Mouse (Mus musculus): ENCODE measurements around the gene Gm20388. TPM values are rescaled to one million over a fixed set of nuclear protein-coding genes. Genes with fewer than 3 reads are reported as not detected.
A peak's percentile ranks its signal among the peaks of the same experiment; 100 is the strongest.

Gene Gm20388
- polyA plus RNA-seq, 1 experiment from 2014 or later: not detected

DNA sequence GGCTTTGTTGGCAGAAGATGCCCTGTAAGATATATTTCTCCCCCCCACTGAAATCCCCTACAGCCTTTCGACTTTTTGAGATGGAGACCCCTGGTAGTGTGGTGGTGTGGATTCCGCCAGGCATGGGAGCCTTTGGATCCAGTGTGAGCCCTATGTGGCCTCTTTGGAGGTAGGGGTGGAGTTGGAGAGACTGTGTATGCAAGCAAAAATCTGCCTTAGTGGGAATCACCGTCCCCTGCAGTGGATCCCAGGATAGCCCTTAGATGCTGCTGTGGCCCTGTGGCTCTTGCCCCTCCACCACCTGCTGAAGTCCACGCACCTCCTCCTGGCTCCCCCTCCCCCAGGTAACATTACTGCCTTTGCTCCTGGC lies 514.2 kb downstream of the Gm20388 start:
- Histone ChIP-seq H3K27ac (peak overlapping the region; percentile 71), H3K9ac (no peak overlapping the region), H3K4me2 (no peak overlapping the region; the same call in 1 of the 2 replicates), H3K4me3 (no peak overlapping the region), H3K27me3 (no peaks in the 10 kb centered on the region), H3K36me3 (no peaks in the 10 kb centered on the region), H3K9me3 (replicated peaks) (no peaks in the 10 kb centered on the region), H3K4me1 (replicated peaks) (peaks cover 73% of the 10 kb centered on the region)
- ATAC-seq (replicated peaks; ENCODE audit: insufficient number of reproducible peaks, insufficient read depth, low FRiP score, low read depth): 0 out of 2 replicates have a peak, but pooled peaks have one; percentile 2
- 29% methylated on average over 4 of the region's 4 CpGs for WGBS

DNA sequence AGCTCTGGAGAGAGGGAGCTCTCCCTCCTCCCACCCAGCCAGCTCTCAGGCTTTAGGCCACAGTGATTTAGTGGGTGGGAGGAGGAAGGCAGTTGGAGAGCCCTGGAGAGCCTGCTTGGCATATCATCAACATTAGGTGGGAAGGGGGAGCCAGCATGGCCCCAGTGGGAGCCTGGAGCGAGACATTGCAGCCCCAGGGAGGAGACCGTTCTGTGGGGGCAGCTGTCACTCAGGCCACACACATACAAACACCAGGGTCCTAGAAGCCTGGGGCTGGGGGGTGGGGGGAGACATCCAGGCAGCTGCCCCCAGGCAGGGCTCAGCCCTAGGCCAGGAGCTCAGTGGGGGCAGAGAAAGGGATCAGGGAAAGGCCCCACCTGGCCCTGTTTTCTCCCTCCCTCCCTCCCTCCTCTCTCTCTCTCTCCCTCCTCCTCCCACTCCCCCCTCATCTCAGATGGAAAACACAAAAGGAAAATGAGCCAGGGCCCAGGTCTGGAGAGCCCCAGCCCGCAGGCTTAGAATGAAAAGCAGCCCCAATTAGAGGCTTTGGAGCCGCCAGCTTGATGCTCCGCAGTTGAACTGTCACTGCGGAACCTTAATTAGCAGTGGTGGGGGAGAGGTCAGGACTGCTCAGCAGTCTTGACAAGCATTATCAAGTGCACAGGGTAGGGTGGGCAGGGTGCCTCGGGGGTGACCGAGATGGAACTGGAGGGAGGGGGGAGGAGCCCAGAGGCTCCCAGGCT lies 514.7 kb downstream of the Gm20388 start:
- H3K4me2 ChIP-seq: peak overlapping the region; percentile 24
- peaks cover 67% of the 10 kb centered on the region for H3K4me1 ChIP-seq (replicated peaks)
- no peaks in the 10 kb centered on the region for H3K36me3 ChIP-seq
- no peaks in the 10 kb centered on the region for H3K27me3 ChIP-seq
- ATAC-seq (replicated peaks; ENCODE audit: insufficient number of reproducible peaks, insufficient read depth, low FRiP score, low read depth): peak; percentile 68
- H3K27ac ChIP-seq: peak overlapping the region; percentile 71
- no peaks in the 10 kb centered on the region for H3K9me3 ChIP-seq (replicated peaks)
- no peak overlapping the region for H3K4me3 ChIP-seq
- WGBS: 24% methylated on average over 8 of the region's 8 CpGs
- H3K9ac ChIP-seq: no peak overlapping the region

DNA sequence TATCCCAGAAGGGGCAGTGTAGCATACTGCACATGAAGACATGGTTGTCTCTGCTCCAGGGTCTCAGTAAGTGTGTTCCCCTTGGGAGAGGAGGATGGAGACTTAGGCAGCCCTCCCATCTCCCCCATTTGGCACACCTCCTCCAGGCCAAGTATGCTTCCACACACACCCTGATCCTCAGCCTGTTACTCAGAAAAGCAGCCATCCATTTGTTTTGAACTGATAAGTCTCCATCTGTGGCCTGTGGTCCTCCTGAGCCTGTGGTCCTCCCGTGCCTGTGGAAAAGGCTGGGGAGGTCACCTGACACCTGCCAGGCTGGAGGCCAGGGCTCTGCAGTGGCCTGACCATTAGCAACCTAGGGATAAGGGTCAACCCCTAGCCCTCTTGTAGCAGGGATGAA lies 515.5 kb downstream of the Gm20388 start:
- no peak overlapping the region for H3K4me2 ChIP-seq
- H3K4me3 ChIP-seq: no peak overlapping the region
- no peaks in the 10 kb centered on the region for H3K27me3 ChIP-seq
- H3K9ac ChIP-seq: no peak overlapping the region
- ATAC-seq (replicated peaks; ENCODE audit: insufficient number of reproducible peaks, insufficient read depth, low FRiP score, low read depth): no peak
- H3K27ac ChIP-seq: peak overlapping the region; percentile 71
- no peaks in the 10 kb centered on the region for H3K36me3 ChIP-seq
- H3K9me3 ChIP-seq (replicated peaks): no peaks in the 10 kb centered on the region
- H3K4me1 ChIP-seq (replicated peaks): peaks cover 61% of the 10 kb centered on the region
- 38% methylated on average over 1 of the region's 1 CpGs for WGBS

DNA sequence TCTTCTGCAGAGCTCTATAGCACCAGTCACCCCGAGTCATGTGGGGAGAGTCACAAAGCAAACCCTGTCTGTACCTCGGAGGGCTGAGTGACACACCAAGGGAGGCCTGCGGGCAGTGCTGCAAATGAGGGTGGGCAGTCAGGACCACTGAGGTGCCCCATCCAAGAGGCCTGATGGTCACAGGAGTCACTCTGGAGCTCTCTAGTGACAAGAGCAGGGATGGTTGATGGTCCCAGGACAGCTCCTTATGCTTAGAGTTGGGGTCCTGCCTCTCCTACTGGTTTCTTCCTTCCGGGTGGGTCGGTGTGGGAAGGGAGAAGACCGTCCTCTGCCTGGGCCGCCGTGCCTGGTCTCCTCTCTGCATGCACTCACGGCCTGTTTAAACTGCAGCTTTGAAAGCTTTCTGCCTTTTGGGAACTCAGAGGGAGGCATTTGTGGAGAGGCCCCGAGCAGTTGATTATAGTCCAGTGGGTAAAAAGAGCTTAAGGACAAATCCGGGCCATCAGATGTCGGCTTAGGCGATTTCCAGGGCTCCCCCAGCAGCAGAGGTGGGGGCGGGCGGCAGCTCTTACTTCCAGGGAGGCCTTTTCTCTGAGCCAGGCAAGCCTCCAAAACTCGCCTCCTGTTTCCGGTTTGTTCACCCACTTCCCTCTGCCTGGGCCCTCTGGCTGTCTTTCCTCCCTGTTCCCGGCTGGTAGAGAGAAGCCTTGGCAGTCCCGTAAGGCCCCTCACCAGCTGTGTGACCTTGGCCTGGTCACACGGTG lies 516.2 kb downstream of the Gm20388 start:
- peak overlapping the region; percentile 55 for H3K27ac ChIP-seq
- peaks cover 54% of the 10 kb centered on the region for H3K4me1 ChIP-seq (replicated peaks)
- H3K4me3 ChIP-seq: no peak overlapping the region
- no peak overlapping the region for H3K4me2 ChIP-seq
- H3K27me3 ChIP-seq: no peaks in the 10 kb centered on the region
- no peak for ATAC-seq (replicated peaks; ENCODE audit: insufficient number of reproducible peaks, insufficient read depth, low FRiP score, low read depth)
- no peaks in the 10 kb centered on the region for H3K36me3 ChIP-seq
- no peaks in the 10 kb centered on the region for H3K9me3 ChIP-seq (replicated peaks)
- H3K9ac ChIP-seq: no peak overlapping the region
- 50% methylated on average over 20 of the region's 20 CpGs for WGBS

DNA sequence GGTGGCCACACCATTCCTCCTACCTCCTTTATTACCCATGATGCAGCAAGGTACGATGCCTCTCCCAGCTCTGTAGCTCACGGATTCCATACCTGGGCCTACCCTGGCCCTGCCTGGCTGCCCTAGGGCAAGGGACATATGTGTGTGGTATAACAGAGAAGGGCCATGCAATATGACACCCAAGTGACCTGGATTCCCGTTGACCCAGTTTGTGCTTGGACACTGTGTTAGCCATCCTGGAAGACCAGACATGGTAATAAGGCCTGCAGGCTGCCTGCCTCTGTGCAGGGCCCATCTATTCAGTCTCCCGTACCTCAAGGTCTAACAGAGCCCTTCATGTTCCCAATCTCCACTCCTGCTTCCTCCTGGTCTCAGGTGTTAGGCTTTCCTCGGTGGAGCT lies 517.9 kb downstream of the Gm20388 start:
- 84% methylated on average over 5 of the region's 5 CpGs for WGBS
- Histone ChIP-seq H3K36me3 (no peaks in the 10 kb centered on the region), H3K9me3 (replicated peaks) (no peaks in the 10 kb centered on the region), H3K27me3 (no peaks in the 10 kb centered on the region), H3K4me3 (no peak overlapping the region), H3K4me2 (no peak overlapping the region), H3K4me1 (replicated peaks) (peaks cover 45% of the 10 kb centered on the region), H3K9ac (no peak overlapping the region), H3K27ac (no peak overlapping the region)
- ATAC-seq (replicated peaks; ENCODE audit: insufficient number of reproducible peaks, insufficient read depth, low FRiP score, low read depth): no peak

DNA sequence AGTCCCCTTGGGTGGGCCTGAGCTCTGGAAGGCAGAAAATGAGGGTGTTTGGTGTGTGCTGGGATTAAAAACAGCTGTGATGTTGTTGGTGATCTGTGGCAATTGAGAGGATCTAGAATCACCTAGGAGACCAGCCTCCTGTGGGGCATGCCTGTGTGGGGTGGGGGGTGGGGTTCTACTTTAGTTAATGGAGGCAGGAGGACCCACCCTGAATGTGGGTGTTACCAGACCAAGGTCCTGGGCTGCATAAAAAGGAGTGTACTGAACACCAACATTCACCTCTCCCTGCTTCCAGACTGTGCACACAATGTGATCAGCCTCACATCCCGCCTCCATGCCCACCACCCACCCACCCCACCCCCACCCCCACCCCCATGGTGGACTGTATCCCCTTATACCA lies 518.5 kb downstream of the Gm20388 start:
- Histone ChIP-seq H3K9me3 (replicated peaks) (no peaks in the 10 kb centered on the region), H3K4me3 (no peak overlapping the region), H3K36me3 (no peaks in the 10 kb centered on the region), H3K4me1 (replicated peaks) (peaks cover 39% of the 10 kb centered on the region), H3K4me2 (no peak overlapping the region), H3K27ac (no peak overlapping the region), H3K9ac (no peak overlapping the region), H3K27me3 (no peaks in the 10 kb centered on the region)
- ATAC-seq (replicated peaks; ENCODE audit: insufficient number of reproducible peaks, insufficient read depth, low FRiP score, low read depth): no peak
- 94% methylated on average over 1 of the region's 1 CpGs for WGBS

DNA sequence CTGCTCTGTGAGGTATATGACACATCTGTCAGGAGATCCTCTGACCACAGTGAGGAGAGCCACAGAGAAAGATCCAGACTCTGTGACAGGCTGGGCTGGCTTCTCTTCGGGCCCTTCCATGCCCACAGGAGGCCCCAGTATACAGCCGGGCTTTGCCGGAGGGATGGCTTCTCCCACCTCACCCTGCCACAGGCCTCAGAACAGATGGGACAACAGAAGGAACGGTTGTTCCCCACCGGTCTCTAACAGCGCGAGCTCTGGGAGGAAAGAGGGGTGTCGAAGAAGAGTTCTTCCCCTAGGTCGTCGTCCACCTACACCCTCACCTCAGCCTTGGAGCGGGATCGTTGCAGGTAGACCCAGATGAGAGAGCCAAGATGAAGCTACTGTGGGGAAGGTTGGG lies 520.4 kb downstream of the Gm20388 start:
- 90% methylated on average over 12 of the region's 12 CpGs for WGBS
- ATAC-seq (replicated peaks; ENCODE audit: insufficient number of reproducible peaks, insufficient read depth, low FRiP score, low read depth): no peak
- Histone ChIP-seq H3K36me3 (no peaks in the 10 kb centered on the region), H3K9ac (no peak overlapping the region), H3K4me1 (replicated peaks) (peaks cover 20% of the 10 kb centered on the region), H3K27me3 (no peaks in the 10 kb centered on the region), H3K27ac (no peak overlapping the region), H3K4me2 (no peak overlapping the region), H3K9me3 (replicated peaks) (no peaks in the 10 kb centered on the region), H3K4me3 (no peak overlapping the region)

DNA sequence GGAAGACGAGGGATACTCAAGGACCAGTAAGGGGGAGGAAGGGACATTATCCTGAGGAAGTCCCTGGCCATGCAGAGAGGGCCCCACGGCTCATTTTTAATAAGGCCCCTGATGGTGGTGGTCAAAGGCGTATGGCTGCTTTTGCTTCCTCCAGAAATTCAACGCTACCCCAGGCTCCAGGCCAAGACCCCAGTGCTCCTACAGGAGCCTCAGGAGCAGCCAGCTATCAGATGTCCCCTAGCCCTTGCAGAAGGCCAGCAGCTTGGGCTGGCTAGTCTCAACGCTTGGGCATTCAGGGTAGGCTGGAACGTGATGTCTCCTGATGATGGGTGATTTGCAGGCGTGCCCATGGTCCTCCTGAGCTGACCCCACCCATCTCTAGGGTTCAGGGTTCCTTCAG lies 521.8 kb downstream of the Gm20388 start:
- WGBS: 69% methylated on average over 7 of the region's 7 CpGs
- Histone ChIP-seq H3K4me1 (replicated peaks) (peaks cover 19% of the 10 kb centered on the region), H3K27ac (no peak overlapping the region), H3K9me3 (replicated peaks) (no peaks in the 10 kb centered on the region), H3K4me3 (no peak overlapping the region), H3K27me3 (no peaks in the 10 kb centered on the region), H3K9ac (no peak overlapping the region), H3K36me3 (no peaks in the 10 kb centered on the region), H3K4me2 (no peak overlapping the region)
- no peak for ATAC-seq (replicated peaks; ENCODE audit: insufficient number of reproducible peaks, insufficient read depth, low FRiP score, low read depth)

DNA sequence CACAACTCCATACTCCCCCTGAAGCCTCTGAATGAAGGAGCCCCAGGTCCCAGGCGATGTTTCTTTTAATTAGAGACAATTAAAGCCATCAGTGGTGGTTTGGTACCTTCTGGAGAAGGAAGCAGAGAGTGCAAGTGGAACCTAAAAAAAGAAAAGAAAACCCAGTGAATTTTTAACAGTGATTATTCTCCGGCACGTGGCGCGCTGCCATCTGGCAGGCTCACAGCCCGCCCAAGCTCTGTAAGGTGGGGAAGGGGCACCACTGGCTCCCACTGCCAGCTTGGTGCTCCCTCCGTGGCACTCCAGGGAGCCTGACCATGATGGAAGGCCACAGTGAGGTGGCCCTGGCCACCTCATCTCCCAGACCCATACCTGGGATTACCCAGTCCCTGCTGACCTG lies 522.5 kb downstream of the Gm20388 start:
- no peak for ATAC-seq (replicated peaks; ENCODE audit: insufficient number of reproducible peaks, insufficient read depth, low FRiP score, low read depth)
- Histone ChIP-seq H3K4me3 (no peak overlapping the region), H3K9me3 (replicated peaks) (no peaks in the 10 kb centered on the region), H3K4me1 (replicated peaks) (peaks cover 17% of the 10 kb centered on the region), H3K27ac (no peak overlapping the region), H3K9ac (no peak overlapping the region), H3K36me3 (no peaks in the 10 kb centered on the region), H3K4me2 (no peak overlapping the region), H3K27me3 (no peaks in the 10 kb centered on the region)
- WGBS: 84% methylated on average over 7 of the region's 7 CpGs

DNA sequence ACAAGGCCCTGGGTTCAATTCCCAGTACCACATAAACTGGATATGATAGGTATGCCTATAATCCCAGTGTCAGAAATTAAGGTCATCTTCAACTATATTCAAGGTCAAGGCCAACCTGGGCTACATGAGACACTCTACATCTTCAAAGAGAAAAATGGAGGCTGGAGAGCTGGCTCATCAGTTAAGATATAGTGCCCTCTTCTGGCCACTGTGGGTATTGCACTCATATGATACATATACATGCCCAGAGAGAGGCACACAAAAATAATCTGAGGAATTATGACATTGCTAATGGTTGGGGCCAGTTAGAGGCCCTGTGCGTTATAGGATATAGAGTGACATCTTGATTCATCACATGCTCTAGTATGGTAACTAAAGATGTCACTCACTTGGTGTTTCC lies 523.1 kb downstream of the Gm20388 start:
- Histone ChIP-seq H3K9me3 (replicated peaks) (no peaks in the 10 kb centered on the region), H3K27me3 (no peaks in the 10 kb centered on the region), H3K27ac (no peak overlapping the region), H3K36me3 (no peaks in the 10 kb centered on the region), H3K4me2 (no peak overlapping the region), H3K9ac (no peak overlapping the region), H3K4me1 (replicated peaks) (peaks cover 17% of the 10 kb centered on the region), H3K4me3 (no peak overlapping the region)
- ATAC-seq (replicated peaks; ENCODE audit: insufficient number of reproducible peaks, insufficient read depth, low FRiP score, low read depth): no peak
- whole genome bisulfite sequencing: 94% methylated on average over 1 of the region's 1 CpGs

DNA sequence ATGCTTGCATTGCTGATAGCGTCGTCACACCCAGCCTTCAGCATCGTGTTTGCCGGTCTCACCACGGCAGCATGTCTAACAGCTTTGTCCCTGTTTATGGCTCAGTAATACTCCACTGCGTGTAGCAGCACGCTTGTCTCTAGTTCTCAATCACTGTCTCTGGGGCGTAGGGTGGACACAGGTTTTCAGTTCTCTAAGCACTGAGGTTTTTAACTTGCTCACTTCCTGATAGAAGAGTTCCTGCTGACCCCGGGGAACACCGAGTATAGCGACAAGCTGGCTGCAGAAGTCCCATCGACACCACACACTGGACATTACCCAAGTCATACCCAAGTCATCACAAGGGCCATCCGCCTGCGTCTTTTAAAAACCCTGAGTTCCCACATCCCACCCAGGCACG lies 525.1 kb downstream of the Gm20388 start:
- Histone ChIP-seq H3K4me1 (replicated peaks) (peaks cover 25% of the 10 kb centered on the region), H3K4me3 (no peak overlapping the region)
- no peak for ATAC-seq (replicated peaks; ENCODE audit: insufficient number of reproducible peaks, insufficient read depth, low FRiP score, low read depth)

More for the DNA sequence above, 525.1 kb downstream of the Gm20388 start:
- H3K4me2 ChIP-seq: no peak overlapping the region
- H3K9me3 ChIP-seq (replicated peaks): no peaks in the 10 kb centered on the region
- H3K36me3 ChIP-seq: no peaks in the 10 kb centered on the region
- H3K27ac ChIP-seq: no peak overlapping the region
- 88% methylated on average over 15 of the region's 15 CpGs for WGBS
- no peak overlapping the region for H3K9ac ChIP-seq
- no peaks in the 10 kb centered on the region for H3K27me3 ChIP-seq
